Mouse (Mus musculus) bone marrow macrophage, adult 2 months (primary cell): ENCODE measurements around the gene Tm6sf1. TPM values are rescaled to one million over a fixed set of nuclear protein-coding genes. Genes with fewer than 3 reads are reported as not detected.

Source experiments
- H3K27ac ChIP-seq: 2 replicates; pipeline ENCODE4 v1.5.1; 2012; ENCODE audit warnings: low read depth, low read length; ENCODE audit not compliant: insufficient read depth
- H3K4me1 ChIP-seq: 2 replicates; pipeline ENCODE4 v1.6.1; 2012; ENCODE audit warnings: low read length; ENCODE audit not compliant: control insufficient read depth, insufficient read depth
- H3K4me3 ChIP-seq: 2 replicates; pipeline ENCODE4 v1.5.1; 2012; ENCODE audit warnings: mild to moderate bottlenecking, low read length, moderate library complexity; ENCODE audit not compliant: insufficient read depth
- CTCF ChIP-seq: IDR thresholded peaks from 2 replicates; pipeline ENCODE4 v1.5.1; 2012; ENCODE audit warnings: low read depth, mild to moderate bottlenecking, low read length, moderate library complexity
- POLR2A ChIP-seq: IDR thresholded peaks from 2 replicates; pipeline ENCODE4 v1.6.1; 2012; ENCODE audit warnings: mild to moderate bottlenecking, low read depth, low read length, borderline replicate concordance
- polyA plus RNA-seq: library from polyadenylated mRNA; stranded (reverse); fragments of >200 nt; gene quantifications from 2 replicates; pipeline ENCODE4 v1.2.4, GENCODE M21; 2012; ENCODE audit not compliant: missing spikeins, insufficient read depth, insufficient read length

Gene Tm6sf1
- polyA plus RNA-seq, 1 experiment: 248 TPM

- Histone ChIP-seq H3K27ac (no peak overlapping the region), H3K4me3 (no peak overlapping the region), H3K4me1 (no peaks in the 10 kb centered on the region)
- TF ChIP-seq CTCF: no peak
Observed at GRCm38 (mm10) chr7:81921379-81921952, 62.7 kb downstream of the Tm6sf1 start.

GRCm38 (mm10) chr7:81928998-81929397 lies 70.2 kb downstream of the Tm6sf1 start:
- TF ChIP-seq POLR2A (no peak), CTCF (no peak)

GRCm38 (mm10) chr7:81932521-81933045 lies 73.8 kb downstream of the Tm6sf1 start:
- no peak for TF ChIP-seq POLR2A
- TF ChIP-seq CTCF: no peak
- Histone ChIP-seq H3K27ac (no peak overlapping the region), H3K4me1 (no peaks in the 10 kb centered on the region), H3K4me3 (no peak overlapping the region)

More at GRCm38 (mm10) chr7:81928998-81929397, 70.2 kb downstream of the Tm6sf1 start:
- Histone ChIP-seq H3K4me3 (no peak overlapping the region), H3K27ac (no peak overlapping the region), H3K4me1 (no peaks in the 10 kb centered on the region)

- no peak overlapping the region for H3K4me3 ChIP-seq
- no peak for TF ChIP-seq CTCF
- no peak for TF ChIP-seq POLR2A
Observed at GRCm38 (mm10) chr7:81933061-81933600, 74.3 kb downstream of the Tm6sf1 start.

GRCm38 (mm10) chr7:81933601-81934266 lies 74.9 kb downstream of the Tm6sf1 start:
- peak overlapping the region; percentile 38 for H3K4me3 ChIP-seq

More at GRCm38 (mm10) chr7:81933061-81933600, 74.3 kb downstream of the Tm6sf1 start:
- H3K27ac ChIP-seq: no peak overlapping the region
- no peaks in the 10 kb centered on the region for H3K4me1 ChIP-seq

More at GRCm38 (mm10) chr7:81933601-81934266, 74.9 kb downstream of the Tm6sf1 start:
- no peak overlapping the region for H3K27ac ChIP-seq
- no peaks in the 10 kb centered on the region for H3K4me1 ChIP-seq
- TF ChIP-seq POLR2A (no peak), CTCF (no peak)

Other genes starting within 250 kb of the Tm6sf1 start
- not detected in 2 replicates for gene Homer2, start 151.5 kb upstream of the Tm6sf1 start, polyA plus RNA-seq
- gene Ramac, start 96.1 kb upstream of the Tm6sf1 start, polyA plus RNA-seq: 57.4 and 68.3 TPM in 2 replicates
- 16.4 and 19.4 TPM in 2 replicates for gene 3110040N11Rik, start 69.5 kb upstream of the Tm6sf1 start, polyA plus RNA-seq
- 101 and 104 TPM in 2 replicates for gene Btbd1, start 29.6 kb upstream of the Tm6sf1 start, polyA plus RNA-seq
- not detected in 2 replicates for gene Gm10160, start 3.2 kb upstream of the Tm6sf1 start, polyA plus RNA-seq
- gene Hdgfl3, start 75.5 kb downstream of the Tm6sf1 start, polyA plus RNA-seq: 0.24 and 0.49 TPM in 2 replicates
- not detected in 2 replicates for gene Bnc1, start 133.3 kb downstream of the Tm6sf1 start, polyA plus RNA-seq